Mouse (Mus musculus) stomach, embryonic 15.5 days (tissue): ENCODE results near the gene Yipf4. TPM values are rescaled to one million over a fixed set of nuclear protein-coding genes. Genes with fewer than 3 reads are reported as not detected.

Source experiments
- ATAC-seq: fragments of 200-750 bp; cut with Nextera tagmentation; 2 replicates; pipeline ENCODE4 v1.8.0; 2017; ENCODE audit warnings: low read depth, moderate number of reproducible peaks, moderate TSS enrichment; ENCODE audit not compliant: insufficient read depth, low FRiP score
- H3K27ac ChIP-seq: fragments of 300-500 bp; sonication (generic); 2 replicates; pipeline ENCODE4 v1.5.1; 2015; ENCODE audit warnings: mild to moderate bottlenecking, inconsistent platforms
- H3K27me3 ChIP-seq: fragments of 300-500 bp; sonication (generic); replicated peaks from 2 replicates; pipeline ENCODE4 v1.6.1; 2015; ENCODE audit warnings: inconsistent platforms
- H3K36me3 ChIP-seq: fragments of 300-500 bp; sonication (generic); 2 replicates; pipeline ENCODE4 v1.6.1; 2015; ENCODE audit warnings: inconsistent platforms
- H3K4me1 ChIP-seq: fragments of 300-500 bp; sonication (generic); 2 replicates; pipeline ENCODE4 v1.6.1; 2015; ENCODE audit warnings: inconsistent platforms
- H3K4me2 ChIP-seq: fragments of 300-500 bp; sonication (generic); 2 replicates; pipeline ENCODE4 v1.6.1; 2015; ENCODE audit warnings: mild to moderate bottlenecking, inconsistent platforms
- H3K4me3 ChIP-seq: fragments of 300-500 bp; sonication (generic); replicated peaks from 2 replicates; pipeline ENCODE4 v1.5.1; 2015; ENCODE audit warnings: inconsistent platforms
- H3K9ac ChIP-seq: fragments of 300-500 bp; sonication (generic); 2 replicates; pipeline ENCODE4 v1.6.1; 2015; ENCODE audit warnings: inconsistent platforms
- H3K9me3 ChIP-seq: fragments of 300-500 bp; sonication (generic); 2 replicates; pipeline ENCODE4 v1.6.1; 2016; ENCODE audit warnings: inconsistent platforms
- WGBS: fragments of 180-500 bp; shearing (Covaris S2); methylation state at CpG from one replicate; pipeline ENCODE4 v1.1.7; 2015; 5-methylcytosine and 5-hydroxymethylcytosine counted together
- polyA plus RNA-seq: library from polyadenylated mRNA; unstranded; fragments of >200 nt; fragmentation: Nextera tagmentation; extraction: Ambion mirVana; gene quantifications from 2 replicates; pipeline ENCODE4 v1.2.1, GENCODE M21; 2015

The Yipf4 gene
- polyA plus RNA-seq, 1 experiment from 2014 or later: 67.7 TPM

- peak overlapping the region; percentile 47 for H3K4me3 ChIP-seq
- peaks cover 3% of the 10 kb centered on the region; the same call in 1 of the 2 replicates for H3K4me1 ChIP-seq
- no peaks in the 10 kb centered on the region for H3K9me3 ChIP-seq
- H3K27me3 ChIP-seq: no peaks in the 10 kb centered on the region
- ATAC-seq: no peak
- no peaks in the 10 kb centered on the region for H3K36me3 ChIP-seq
- 90% methylated on average over 9 of the region's 9 CpGs for WGBS
- peak overlapping the region; percentile 99 for H3K27ac ChIP-seq
- peak overlapping the region; percentile 64 for H3K4me2 ChIP-seq
- peak overlapping the region; percentile 41; the same call in 1 of the 2 replicates for H3K9ac ChIP-seq
Observed at GRCm38 (mm10) chr17:74526806-74527653, 37.7 kb downstream of the Yipf4 start.

- WGBS: under 1% methylated on average over 68 of the region's 71 CpGs
- peak; percentile 97 for ATAC-seq
Observed at GRCm38 (mm10) chr17:74527729-74528607, 38.7 kb downstream of the Yipf4 start, which contains the start of gene Birc6. Birc6 (plus strand) TSS chr17:74528295.

GRCm38 (mm10) chr17:74528648-74529532, 39.6 kb downstream of the Yipf4 start:
- H3K27ac ChIP-seq: peak overlapping the region; percentile 99
- peak; percentile 45 for ATAC-seq

More at GRCm38 (mm10) chr17:74527729-74528607, 38.7 kb downstream of the Yipf4 start, which contains the start of gene Birc6:
- Histone ChIP-seq H3K9me3 (no peaks in the 10 kb centered on the region), H3K4me2 (peak within 1 kb of the TSS; percentile 64), H3K27me3 (no peaks in the 10 kb centered on the region), H3K9ac (peak within 1 kb of the TSS; percentile 82), H3K27ac (peak within 1 kb of the TSS; percentile 99), H3K36me3 (no peaks in the 10 kb centered on the region), H3K4me1 (peaks cover 3% of the 10 kb centered on the region; the same call in 1 of the 2 replicates), H3K4me3 (peak within 1 kb of the TSS; percentile 93)

DNA sequence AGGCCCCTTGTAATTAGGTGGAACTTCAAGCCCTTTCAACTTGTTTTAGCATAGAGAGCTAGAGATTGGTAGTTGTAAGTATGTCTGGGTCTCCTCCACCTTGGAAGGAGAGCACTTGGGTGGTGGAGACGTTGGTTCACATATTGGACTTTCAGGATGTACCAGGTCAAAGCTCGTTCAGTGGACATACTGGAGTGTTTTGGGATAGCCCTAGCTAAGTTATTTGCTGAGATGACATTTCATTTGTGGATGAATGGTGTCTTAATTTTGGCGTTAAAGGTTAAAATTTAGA, 40.2 kb downstream of the Yipf4 start:
- 11% methylated on average over 3 of the region's 3 CpGs for WGBS
- peak overlapping the region; percentile 82 for H3K9ac ChIP-seq
- no peaks in the 10 kb centered on the region for H3K36me3 ChIP-seq
- peak overlapping the region; percentile 61 for H3K4me2 ChIP-seq
- no peaks in the 10 kb centered on the region for H3K27me3 ChIP-seq
- H3K4me1 ChIP-seq: peaks cover 3% of the 10 kb centered on the region; the same call in 1 of the 2 replicates
- H3K27ac ChIP-seq: peak overlapping the region; percentile 99; the same call in 1 of the 2 replicates
- no peak for ATAC-seq
- no peaks in the 10 kb centered on the region for H3K9me3 ChIP-seq
- H3K4me3 ChIP-seq: peak overlapping the region; percentile 93

More at GRCm38 (mm10) chr17:74528648-74529532, 39.6 kb downstream of the Yipf4 start:
- H3K9me3 ChIP-seq: no peaks in the 10 kb centered on the region
- under 1% methylated on average over 69 of the region's 72 CpGs for WGBS
- H3K9ac ChIP-seq: peak overlapping the region; percentile 82
- H3K4me3 ChIP-seq: peak overlapping the region; percentile 93
- peak overlapping the region; percentile 61 for H3K4me2 ChIP-seq
- H3K36me3 ChIP-seq: no peaks in the 10 kb centered on the region
- H3K4me1 ChIP-seq: peaks cover 3% of the 10 kb centered on the region; the same call in 1 of the 2 replicates
- H3K27me3 ChIP-seq: no peaks in the 10 kb centered on the region

DNA sequence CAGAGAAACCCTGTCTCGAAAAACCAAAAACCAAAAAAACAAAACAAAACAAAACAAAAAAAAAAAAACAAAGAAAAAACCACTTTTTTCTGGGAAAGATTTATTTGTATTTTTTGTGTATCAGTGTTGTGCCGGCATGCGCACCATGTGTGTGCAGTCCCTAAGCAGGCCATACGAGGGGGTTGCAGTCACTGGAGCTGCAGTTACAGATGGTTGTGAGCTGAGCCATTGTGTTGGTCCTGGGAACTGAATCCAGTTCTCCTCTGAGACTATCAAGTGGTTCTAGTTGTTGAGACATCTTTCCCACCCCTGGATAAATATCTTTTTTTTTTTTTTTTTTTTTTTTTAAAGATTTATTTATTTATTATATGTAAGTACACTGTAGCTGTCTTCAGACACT, 45.7 kb downstream of the Yipf4 start:
- no peak overlapping the region for H3K9ac ChIP-seq
- H3K4me1 ChIP-seq: peaks cover 2% of the 10 kb centered on the region; the same call in 1 of the 2 replicates
- H3K36me3 ChIP-seq: no peaks in the 10 kb centered on the region
- 95% methylated on average over 4 of the region's 4 CpGs for WGBS
- H3K4me2 ChIP-seq: no peak overlapping the region
- H3K4me3 ChIP-seq: no peak overlapping the region
- H3K27me3 ChIP-seq: no peaks in the 10 kb centered on the region
- no peaks in the 10 kb centered on the region for H3K9me3 ChIP-seq
- no peak for ATAC-seq
- H3K27ac ChIP-seq: no peak overlapping the region

GRCm38 (mm10) chr17:74537526-74537925, 48.2 kb downstream of the Yipf4 start:
- Histone ChIP-seq H3K4me3 (no peak overlapping the region), H3K9me3 (no peaks in the 10 kb centered on the region), H3K27me3 (no peaks in the 10 kb centered on the region), H3K4me1 (no peaks in the 10 kb centered on the region), H3K9ac (no peak overlapping the region), H3K36me3 (no peaks in the 10 kb centered on the region), H3K4me2 (no peak overlapping the region), H3K27ac (no peak overlapping the region)
- WGBS: 76% methylated on average over 1 of the region's 1 CpGs
- ATAC-seq: no peak

DNA sequence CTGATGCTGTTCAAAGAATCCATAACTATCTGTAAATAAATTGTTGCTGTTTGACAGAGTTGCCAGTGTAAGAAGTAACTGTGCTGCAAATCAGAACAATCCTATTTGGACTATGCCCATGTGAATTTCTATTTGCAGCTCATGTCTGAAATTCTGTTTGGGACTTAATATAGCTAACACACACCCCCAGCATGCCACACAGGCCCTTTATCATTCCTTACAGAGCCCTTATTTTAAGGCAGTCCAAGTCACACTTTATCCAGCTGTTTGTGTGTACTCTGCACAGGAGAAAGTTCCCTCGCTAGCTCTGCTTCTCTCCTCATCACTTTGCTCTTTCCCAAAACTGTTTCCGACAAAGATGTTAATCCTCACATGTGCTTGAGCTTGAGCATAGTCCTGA, 54.3 kb downstream of the Yipf4 start:
- no peak for ATAC-seq
- no peaks in the 10 kb centered on the region for H3K27me3 ChIP-seq
- no peak overlapping the region for H3K4me3 ChIP-seq
- WGBS: 94% methylated on average over 2 of the region's 2 CpGs
- H3K9ac ChIP-seq: no peak overlapping the region
- H3K36me3 ChIP-seq: peaks cover 7% of the 10 kb centered on the region; the same call in 1 of the 2 replicates
- H3K27ac ChIP-seq: no peak overlapping the region
- H3K4me1 ChIP-seq: no peaks in the 10 kb centered on the region
- H3K4me2 ChIP-seq: no peak overlapping the region
- no peaks in the 10 kb centered on the region for H3K9me3 ChIP-seq

Other genes starting within 250 kb of the Yipf4 start
- 83.1 and 84.7 TPM in 2 replicates for gene Memo1, start 194.0 kb upstream of the Yipf4 start, polyA plus RNA-seq
- 224 and 239 TPM in 2 replicates for gene Dpy30, start 165.5 kb upstream of the Yipf4 start, polyA plus RNA-seq
- 15.9 and 16.9 TPM in 2 replicates for gene Spast, start 150.5 kb upstream of the Yipf4 start, polyA plus RNA-seq
- 39.8 and 41.2 TPM in 2 replicates for gene Slc30a6, start 93.9 kb upstream of the Yipf4 start, polyA plus RNA-seq
- gene Nlrc4, start 30.4 kb upstream of the Yipf4 start, polyA plus RNA-seq: 2.9 TPM in 2 replicates
- 81.8 and 82.6 TPM in 2 replicates for gene Birc6, start 38.8 kb downstream of the Yipf4 start, polyA plus RNA-seq
- 21.6 and 22.3 TPM in 2 replicates for gene Ttc27, start 228.2 kb downstream of the Yipf4 start, polyA plus RNA-seq